Mouse (Mus musculus) gastrocnemius, postnatal 4 days (tissue): ENCODE measurements around the gene Scnn1a. TPM values are rescaled to one million over a fixed set of nuclear protein-coding genes. Genes with fewer than 3 reads are reported as not detected.

ENCODE experiments used
- DNase-seq, 2 experiments: peaks; one replicate each; pipeline ENCODE4 v3.0.0; 2021 to 2022; ENCODE audit warnings: low spot score in 2 of 2, mixed read lengths in 2 of 2
- total RNA-seq, 2 experiments: library from RNA; stranded (reverse); gene quantifications; 2 replicates each; pipeline ENCODE4 v1.2.3; 2021

The Scnn1a gene
- total RNA-seq, 2 experiments from 2014 or later = 0.39 to 0.86 TPM

DNA sequence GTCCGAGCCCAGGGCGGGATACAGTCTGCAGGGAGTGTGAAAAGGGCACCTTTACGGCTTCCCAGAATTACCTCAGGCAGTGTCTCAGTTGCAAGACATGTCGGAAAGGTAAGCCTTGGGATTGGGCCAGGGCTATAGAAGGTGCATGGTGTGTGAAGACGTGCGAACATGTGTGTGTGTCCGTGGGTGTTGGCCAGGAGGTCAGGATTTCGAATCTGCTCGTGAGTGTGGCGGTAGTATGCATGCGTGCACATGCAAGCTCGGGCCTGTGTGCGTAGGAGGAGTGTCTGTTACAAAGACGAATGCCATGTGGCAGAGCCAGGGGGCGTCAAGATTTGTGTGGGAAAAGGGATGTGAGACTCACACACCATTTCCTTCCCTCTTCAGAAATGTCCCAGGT lies 36.9 kb downstream of the Scnn1a start:
- DNase-seq = no peak

DNA sequence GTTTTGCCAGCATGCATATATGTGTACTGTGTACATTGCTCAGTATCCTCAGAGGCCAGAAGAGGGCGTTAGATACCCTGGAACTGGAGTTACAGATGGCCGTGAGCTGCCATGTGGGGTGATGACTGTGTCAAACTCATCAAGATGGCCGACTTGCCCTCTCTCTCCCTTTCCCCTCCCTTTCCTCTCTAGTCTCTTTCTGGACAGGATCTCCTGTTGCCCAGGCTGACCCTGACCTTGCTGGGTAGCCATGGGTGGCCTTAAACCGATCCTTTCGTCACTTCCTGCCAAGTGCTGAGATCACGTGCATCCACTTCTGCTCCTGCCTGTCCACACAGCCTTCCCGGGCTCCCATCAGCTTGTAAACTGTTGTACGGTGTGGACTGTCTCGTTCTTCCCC lies 39.5 kb downstream of the Scnn1a start:
- DNase-seq = no peak

DNA sequence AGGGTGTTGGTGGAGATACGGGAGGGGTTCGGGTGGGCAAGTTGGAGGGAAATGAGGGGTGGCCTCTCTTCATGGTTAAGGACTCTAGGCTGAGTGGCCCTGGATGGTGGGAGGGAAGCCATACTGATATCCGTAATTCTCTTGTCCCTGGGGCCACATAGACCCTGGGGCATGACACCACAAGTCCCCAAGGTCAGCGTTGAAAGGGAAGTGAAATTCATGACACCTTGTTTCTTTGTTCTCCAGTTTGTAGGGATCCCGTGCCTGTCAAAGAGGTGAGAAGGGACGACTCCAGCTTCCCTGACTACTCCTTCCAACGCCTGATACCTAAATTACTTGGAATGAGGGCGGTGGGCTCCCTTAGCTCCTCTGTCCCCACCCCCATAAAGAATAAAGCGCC lies 40.4 kb downstream of the Scnn1a start:
- DNase-seq = no peak

DNA sequence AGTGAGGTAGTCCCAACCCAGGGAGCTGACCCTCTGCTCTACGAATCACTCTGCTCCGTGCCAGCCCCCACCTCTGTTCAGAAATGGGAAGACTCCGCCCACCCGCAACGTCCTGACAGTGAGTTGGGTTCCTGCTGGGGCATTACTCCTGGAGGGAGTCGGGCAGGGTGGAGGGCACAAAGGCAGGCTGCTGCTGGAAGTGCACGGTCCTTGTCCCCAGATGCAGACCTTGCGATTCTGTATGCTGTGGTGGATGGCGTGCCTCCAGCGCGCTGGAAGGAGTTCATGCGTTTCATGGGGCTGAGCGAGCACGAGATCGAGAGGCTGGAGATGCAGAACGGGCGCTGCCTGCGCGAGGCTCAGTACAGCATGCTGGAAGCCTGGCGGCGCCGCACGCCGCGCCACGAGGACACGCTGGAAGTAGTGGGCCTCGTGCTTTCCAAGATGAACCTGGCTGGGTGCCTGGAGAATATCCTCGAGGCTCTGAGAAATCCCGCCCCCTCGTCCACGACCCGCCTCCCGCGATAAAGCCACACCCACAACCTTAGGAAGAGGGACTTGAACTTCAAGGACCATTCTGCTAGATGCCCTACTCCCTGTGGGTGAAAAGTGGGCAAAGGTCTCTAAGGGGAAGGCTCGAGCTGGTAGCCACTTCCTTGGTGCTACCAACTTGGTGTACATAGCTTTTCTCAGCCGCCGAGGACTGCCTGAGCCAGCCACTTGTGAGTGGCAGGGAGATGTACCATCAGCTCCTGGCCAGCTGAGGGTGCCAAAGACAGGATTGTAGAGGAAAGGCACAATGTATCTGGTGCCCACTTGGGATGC lies 41.2 kb downstream of the Scnn1a start:
- peak; percentile 49 to 64 for DNase-seq

DNA sequence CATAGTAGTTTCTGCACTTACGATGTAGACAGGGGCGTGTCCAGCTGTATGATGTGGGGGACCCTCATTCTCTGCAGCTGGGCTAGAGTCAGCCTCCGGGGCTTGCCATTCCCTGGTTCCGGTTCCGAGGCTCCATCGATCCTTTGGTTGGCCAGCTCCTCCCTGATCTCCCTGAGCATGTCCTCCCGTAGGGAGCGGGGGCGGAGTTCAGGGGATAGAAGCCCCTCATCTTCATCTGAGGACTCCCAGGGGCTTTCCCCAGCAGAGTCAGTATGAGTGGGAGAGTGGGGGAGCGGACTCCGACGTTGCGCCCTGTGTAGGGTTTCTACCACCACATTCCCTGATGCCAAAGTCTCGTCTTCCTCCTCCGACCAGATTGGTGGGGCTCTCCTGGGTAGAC lies 42.6 kb downstream of the Scnn1a start:
- no peak for DNase-seq

DNA sequence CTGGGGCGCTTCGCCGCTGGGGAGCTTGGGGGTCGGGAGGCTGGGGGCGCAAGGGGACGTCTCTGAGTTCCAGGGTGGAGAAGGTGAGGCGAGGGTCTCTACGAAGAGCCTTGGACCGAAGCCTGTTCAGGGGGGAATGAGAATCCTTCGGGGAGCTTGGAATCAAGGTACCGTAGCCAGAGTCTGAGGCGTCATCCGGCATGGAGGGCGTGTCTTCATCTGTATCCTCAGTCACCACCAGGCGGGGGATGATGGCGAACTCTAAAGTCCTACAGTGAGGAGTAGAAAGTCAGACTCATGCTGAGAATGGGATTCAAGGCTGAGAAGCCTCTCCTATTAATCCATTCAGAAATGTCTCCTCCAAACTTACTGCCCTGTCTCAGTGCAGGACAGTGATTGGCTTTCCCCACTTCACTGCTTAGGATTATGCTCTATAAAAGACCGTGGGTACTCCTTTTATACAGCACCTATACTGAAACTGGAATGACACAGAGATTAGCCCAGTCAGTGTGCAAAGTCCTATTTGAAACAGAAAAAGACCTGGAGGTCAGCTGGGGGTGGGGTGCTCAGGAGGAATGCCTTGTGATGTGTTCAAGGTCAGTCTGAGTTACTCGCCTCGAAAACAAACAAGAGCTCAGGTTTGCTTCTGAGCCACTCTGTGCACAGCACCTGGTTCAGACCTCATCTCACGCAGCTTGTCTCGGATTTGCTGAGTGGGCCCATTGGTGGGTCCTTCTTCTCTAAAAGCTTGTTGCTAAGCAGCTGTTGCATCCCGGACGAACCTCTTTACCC lies 43.2 kb downstream of the Scnn1a start:
- no peak for DNase-seq

DNA sequence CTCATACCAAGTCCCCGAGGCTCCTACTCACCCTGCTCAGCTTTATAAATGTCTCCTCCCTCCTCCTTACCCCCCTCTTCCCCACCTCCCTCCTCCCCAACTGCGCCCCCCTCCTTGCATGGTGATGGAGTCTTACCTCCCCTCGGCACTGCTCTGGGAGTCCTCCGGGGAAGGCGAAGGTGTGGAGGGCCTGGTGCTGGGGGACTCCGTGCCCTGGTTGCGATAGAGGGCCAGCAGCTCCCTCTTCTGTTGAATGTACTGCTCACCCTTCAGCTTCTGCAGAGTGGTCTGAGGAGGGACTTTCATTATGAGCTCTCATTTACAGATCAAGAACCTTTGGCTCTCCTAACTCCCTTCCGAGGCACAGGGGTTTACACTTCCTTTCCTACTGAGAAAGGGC lies 44.0 kb downstream of the Scnn1a start:
- DNase-seq = peak in 1 of 2 experiments; percentile 16

DNA sequence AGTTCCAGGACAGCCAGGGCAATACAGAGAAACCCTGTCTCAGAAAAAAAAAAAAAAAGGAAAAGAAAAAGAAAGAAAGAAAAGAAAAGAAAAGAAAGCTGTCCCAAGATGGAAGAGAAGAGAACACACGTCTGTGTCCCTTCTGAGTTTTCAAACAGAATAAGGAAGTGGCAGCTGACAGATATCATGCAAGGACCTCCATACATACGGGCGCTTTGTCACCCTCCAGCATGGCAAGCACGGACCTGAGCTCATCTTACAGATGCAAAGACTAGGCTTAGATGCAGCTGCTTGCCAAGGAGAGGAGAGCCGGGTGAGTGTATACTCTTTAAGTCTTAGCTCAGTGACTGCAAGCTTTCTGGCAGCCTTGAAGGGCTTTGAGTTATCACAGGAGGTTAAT lies 45.1 kb downstream of the Scnn1a start:
- DNase-seq = no peak

DNA sequence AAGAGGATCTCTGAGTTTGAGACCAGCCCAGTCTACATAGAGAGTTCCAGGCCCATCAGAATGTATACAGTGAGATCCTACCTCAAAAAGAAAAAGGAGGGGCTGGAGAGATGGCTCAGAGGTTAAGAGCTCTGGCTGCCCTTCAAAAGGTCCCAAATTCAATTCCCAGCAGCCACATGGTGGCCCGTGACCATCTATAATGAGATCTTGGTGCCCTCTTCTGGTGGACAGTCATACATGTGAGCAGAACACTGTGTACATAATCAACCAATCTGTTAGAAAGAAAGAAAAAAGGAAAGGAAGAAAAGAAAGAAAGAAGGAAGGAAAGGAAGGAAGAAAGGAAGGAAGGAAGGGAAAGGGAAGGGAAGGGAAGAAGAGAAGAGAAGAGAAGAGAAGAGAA lies 45.7 kb downstream of the Scnn1a start:
- DNase-seq = no peak

DNA sequence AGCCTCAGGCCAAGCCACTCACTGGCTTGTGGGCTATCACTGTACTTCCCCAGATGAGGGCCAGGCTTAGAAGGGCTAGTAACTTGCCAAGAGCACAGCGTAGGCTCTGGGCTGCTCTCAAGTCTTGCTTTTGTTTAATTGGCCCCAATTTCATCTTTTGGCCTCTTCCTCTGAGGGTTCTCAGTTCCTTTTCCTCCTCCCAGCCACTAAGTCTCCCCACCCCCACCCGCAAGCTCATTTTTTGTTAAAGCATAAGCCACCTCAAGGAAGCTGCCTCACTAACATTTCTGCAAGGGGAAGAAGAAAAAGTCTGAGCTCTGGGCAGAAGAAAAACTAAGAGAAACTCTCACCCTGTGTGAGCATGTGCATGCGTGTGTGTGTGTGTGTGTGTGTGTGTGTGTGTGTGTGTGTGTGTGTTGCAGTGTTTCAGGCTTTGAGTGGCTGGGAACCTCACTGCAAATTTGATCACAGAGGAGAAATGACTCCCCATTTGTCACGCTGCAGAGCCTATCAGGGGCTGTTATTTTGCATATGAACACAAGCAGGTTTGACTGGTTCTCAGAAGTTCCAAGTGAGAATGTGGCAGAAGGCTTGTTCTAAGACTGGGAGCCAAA lies 47.4 kb downstream of the Scnn1a start:
- peak in 1 of 2 experiments; percentile 8 for DNase-seq

DNA sequence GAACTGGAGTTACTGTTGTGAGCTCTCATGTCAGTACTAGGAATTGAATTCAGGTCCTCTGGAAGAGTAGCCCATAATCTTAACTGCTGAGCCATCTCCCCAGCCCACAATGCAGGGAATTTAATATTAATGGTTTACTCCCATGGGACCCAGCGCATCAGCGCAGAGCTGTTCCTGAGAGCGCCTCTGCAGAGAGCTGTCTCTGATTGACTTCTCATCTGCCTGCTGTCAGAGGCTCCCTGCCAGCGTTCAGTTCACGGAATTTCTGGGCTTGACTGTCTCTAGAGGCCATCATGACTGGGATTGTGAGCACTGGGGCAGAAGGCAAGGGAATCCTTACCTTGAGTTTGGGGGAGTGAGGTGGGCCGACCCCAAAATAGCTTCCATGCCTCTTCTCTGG lies 56.6 kb downstream of the Scnn1a start:
- DNase-seq = no peak

DNA sequence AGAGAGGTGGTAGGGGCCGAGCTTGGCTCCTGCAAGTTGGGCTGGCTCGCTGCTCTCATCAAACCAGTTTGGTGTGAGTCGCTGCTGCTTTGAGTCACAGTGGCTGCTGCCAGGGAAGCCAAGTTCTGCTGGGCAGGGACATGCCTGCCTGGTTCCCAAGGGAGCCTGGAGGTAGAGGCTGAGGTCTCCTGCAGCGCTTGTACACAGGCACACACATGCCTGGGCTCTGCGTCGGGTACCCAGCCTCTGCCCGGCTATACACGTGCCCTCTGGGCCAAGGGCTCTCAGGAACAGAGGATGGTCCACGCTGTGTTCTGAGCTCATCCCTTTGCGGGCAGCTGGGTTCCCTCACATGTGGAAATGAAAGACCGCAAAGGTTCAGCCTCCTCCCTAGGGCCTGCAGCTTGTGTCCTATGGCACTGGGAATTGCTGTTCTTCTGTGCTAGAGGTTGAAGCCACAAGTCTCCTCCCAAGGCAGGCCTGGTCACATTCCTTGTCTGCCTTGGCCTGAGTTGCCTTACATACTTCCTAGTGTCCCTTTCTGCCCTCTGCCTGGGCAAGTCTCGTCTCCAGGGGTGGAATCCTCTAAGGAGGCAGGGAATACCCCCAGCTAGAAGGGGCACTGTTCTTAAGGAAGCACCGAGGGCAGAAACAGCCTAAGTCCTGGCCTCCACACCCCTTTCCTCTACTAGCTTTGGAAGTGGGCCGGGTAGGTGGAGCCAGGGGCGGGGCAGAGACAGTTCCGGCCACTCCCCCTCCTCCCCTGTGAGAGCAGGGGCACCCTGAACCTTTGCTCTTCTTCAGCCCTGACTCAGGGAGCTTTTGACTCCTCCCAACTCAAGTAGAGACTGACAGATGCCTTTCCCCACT lies 57.4 kb downstream of the Scnn1a start:
- peak in 1 of 2 experiments; percentile 37 for DNase-seq

DNA sequence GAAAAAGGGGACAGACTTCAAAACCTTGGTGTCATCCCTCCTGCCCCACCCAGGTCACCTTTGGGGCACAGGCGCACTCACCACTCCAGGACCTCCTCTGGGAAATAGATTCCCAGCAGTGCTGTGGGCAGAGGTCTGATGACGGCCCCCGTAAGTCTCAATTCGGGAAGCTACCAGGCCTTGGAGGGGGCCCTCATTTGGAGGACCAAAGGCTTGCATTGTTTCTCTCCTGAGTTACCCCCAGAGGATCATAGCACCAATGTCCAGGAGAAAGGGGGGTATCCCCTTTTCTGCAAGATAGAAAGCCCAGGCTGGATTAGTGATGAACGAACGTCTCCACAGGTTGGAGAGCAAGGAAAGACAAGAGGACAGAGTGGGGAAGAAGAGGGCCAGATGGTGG lies 58.2 kb downstream of the Scnn1a start:
- DNase-seq = peak in 1 of 2 experiments; percentile 8

DNA sequence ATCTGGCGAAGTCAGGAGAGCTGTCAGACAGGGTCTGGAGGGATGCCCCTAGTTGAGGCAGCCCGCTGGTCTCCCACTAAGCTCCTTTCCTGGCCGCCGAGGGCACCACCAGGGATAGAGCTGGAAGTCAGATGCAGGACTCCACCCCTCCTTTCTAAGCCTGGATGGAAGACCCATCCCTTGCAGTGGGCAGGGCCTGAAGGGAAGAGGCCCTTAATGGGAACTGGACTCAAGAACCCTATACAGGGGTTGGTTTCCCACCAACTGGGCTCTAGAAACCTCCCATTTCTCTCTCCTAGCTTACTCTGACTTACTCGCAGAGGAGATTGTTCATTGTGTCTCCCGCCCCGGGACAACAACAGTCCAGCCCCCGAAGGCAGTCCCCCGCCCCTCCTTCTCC lies 59.3 kb downstream of the Scnn1a start:
- no peak for DNase-seq

DNA sequence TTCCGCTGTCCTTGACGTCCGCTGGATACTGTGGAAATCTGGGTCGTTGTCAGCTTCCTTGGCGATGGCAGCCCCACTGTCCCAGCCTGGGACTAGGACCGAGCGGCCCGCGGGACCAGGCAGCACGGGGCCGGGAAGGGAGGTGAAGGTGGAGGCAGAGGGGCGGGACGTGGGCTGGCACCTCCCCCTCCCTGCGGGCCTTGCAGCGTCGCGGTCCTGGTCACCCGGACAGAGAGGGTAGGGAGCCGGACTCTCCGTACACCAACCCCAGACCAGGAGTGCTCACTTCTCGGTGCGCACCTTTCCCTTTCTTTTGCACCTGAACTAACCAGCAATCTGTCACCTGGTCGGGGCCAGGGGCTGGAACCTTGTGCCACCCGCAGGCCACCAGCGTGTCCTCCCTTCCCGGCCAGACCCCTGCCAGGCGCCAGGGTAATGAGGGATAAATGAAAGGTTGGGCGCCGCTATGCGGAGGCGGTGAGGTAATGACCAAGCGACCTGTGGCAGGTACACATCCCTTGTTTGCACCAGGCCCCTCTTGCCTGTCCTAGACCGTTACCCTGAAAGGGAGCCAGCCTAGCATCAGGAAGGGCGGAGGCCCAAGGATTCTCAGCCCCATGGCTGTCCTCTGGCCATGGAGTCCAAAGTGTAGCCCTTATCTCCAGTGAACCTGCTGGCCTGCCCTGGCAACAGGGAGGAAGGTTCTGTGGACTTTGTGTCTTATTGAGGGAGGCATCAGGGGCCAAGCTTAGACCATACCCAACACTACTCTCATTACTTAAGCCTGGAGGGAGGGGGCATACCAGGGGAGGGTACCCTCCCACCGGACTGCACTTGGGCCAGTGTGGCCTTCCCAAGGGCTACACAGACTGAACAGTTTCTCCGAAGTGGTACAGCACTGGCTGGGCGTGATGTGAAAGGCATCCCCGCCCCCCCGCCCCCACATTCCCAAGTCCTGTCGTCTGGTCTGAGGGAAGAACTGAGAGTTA lies 60.2 kb downstream of the Scnn1a start, which contains the start of gene Plekhg6:
Gene Plekhg6 (minus strand): TSS at position 422 of the 989 bp plus-strand sequence.
- no peak for DNase-seq

DNA sequence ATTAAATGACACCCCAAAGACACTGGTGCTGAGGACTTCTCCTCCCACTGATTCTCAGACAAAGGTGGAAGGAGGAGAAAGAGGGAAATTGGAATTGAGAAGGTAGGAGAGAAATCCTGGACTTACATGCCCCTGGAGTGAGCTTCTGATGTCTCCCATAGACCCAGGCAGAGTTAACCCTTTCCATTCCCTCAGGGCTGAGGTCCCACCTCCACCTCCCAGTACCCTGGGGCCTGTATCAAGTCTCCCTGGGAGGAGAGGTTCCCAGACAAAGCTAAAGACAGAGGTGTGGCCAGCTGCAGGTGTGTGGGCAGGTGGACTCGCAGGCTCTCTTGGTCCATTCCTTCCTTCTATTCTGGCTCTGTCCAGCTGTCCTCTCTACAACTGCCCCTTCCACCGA lies 61.6 kb downstream of the Scnn1a start:
- no peak for DNase-seq

DNA sequence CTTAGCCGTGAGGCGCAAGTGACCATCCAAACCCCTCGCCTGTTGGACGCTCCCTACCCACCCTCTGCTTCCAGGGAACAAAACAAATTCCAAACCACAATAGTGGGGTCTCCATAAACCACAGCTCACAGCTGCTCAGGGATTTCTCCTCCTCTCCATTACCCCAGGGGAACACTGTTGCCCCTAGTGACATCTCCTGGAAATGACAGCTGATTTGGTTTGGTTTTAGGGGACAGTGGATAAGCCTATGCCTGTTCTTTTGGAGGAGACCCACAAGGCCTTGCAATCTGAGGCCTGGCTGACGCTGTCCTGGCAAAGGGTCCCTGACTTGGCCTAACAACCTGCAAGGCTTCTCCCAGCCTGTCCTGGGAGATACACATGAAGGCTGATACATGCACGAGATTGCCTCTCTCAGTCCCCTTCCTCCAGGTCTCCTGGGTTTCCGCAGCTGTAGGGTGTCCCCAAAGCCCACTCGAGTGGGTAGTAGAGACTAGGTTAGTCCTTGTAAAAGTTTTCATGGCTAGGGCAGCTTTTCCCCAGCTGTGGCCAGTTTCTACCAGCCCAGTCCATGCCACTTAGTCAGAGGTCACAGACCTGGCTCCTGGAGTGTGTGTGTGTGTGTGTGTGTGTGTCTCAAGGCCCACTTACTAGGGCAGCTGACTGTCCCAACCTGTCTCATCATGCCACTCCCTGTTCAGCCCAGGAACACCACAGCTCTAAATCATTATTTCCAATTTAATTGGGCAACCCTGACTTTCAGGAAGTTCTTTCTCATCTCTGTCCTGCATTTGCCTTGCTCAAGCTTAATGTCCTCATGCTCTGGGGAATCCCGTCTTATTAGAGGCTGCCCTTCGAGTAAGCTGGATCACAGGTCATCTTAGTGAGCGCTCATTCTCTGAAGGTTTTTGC lies 64.9 kb downstream of the Scnn1a start:
- no peak for DNase-seq

DNA sequence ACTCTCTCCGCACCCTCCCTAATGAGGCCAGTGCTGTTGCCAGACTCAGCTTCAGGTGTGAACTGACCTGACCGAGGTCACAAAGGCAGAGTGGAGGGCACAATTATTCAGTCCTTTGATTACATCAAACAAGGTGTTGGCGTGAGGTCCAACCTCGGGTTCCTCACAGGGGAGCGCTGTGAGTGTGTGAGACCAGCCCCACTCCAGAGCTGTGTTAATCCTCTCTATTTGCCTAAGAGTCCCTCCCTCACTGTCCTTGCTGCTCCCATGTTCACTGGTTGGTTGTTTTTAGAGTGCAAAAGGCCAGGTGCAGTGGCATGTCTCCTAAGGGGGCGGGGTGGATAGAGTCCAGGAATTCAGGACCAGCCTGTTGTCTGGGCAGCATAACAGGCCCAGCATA lies 65.6 kb downstream of the Scnn1a start:
- no peak for DNase-seq

DNA sequence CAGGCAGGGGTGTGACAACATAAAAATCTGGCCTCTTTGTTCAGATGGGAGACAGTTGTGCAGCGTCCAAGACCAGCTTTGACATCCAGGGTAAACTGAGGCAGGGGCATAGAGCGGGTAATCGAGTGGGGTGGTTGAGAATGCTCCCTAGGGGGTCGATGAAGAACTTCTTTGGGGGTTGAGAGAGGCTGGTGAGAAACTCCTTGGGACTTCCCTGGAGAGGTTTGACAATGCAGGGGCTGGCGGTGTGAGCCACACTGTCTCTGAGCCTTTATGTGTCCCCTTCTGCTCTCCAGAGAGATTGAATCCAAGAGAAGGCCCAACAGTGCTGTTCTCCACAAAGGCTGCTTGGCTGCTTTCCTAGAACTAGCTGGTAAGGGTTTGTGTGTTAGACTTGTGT lies 69.4 kb downstream of the Scnn1a start:
- DNase-seq = no peak
